Mouse (Mus musculus) lung, postnatal 10 days (tissue): ENCODE measurements at regions not wholly inside any gene's neighbourhood (a gene's known extent, or its start where the extent isn't known, plus 50 kb on each side); places are given as distances from the start of the nearest gene placed in this dataset.

Experiments
- DNase-seq: peaks from one replicate; pipeline ENCODE4 v3.0.0; 2021

DNA sequence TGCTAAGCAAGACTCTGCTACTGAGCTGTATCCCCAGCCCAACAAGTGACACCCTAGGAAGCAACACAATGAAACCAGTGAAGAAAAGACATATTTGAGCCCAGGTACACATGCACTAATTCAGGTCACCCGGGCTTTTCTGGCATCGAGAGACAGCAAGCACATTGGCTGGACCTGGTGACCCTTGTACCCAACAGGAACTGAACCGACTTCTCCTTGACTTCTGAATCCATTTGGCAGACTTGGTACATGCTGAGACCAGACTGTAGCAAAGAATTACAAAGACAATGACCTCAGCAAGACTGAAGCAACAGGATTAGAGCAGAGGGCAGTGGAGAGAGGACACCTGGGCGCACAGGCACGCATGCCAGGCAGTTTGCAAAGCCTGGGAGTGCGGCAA lies 79.1 kb downstream of the Sema4f start:
- no peak for DNase-seq

DNA sequence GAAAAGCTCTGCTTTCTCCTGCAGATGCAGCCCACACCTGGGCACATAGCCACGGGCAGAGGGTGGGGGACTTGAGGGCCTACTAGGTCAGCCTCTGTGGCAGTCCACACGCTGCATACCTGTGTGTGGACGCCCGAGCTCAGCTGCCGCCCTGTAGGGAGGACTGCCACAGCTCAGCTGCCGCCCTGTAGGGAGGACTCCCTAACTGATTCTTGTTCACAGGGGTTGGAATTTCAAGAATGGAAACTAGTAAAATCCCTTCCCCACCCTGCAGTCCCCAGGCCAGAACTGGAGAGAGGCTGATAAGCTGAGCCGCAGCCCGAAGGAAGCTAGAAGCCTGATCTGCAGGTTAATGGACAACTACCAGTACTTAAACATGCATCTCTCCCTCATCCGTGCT lies 82.0 kb upstream of the Hk2 start:
- no peak for DNase-seq

DNA sequence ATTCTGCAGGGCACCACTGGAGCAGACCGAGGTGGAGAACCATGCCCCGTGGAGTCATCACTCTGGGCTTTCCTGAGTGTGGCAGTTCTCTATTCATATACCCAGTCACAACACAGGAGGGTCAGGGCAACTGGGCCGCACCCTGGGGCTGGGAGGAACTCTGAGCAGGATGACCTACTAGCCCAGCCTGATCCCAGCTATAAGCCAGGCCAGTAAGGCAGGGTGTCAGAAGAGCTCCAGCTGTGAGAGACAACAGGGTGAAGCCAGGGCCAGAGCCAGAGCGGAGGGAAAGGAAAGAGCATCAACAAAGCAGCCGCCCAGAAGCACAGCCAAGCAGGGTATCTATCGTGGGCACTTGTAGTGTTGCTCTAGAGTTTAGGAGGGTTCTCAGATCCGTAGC lies 81.1 kb upstream of the Hk2 start:
- no peak for DNase-seq

DNA sequence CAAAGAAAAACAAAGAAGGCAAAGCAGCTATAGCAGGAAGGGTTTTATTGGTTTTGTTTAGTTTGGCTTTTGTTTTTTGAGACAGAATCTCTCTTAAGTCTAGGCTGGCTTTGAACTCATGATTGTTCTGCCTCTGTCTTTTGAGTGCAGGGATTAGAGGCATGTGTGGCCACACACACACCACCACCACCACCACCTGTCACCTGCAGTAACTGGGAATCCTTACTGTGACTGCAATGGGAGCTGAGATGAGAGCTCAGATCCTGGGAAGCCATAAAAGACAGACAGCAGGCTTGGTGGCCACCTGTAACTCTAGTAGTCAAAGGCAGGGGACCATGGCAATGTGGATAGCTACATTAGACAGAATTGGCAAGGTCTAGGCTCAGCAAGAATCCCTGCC lies 80.5 kb upstream of the Hk2 start:
- DNase-seq, result no peak

DNA sequence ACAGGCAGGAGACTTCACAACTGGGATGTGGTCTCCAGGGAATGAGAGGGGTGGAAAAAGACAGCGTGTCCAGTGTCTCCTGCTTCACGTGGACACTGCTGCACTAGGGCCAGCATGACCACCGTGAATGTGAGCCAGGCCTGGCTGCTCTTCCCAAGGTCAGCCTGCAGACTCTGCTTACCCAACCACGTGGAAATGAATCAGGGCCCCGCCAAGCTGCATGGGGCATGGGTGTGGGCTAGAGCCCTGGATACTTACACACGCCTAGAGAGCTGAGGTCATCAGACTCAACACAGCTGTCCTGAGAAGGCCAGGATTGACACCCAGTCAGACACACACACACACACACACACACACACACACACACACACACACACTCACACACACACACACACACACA lies 80.1 kb upstream of the Hk2 start:
- peak; percentile 31 for DNase-seq

DNA sequence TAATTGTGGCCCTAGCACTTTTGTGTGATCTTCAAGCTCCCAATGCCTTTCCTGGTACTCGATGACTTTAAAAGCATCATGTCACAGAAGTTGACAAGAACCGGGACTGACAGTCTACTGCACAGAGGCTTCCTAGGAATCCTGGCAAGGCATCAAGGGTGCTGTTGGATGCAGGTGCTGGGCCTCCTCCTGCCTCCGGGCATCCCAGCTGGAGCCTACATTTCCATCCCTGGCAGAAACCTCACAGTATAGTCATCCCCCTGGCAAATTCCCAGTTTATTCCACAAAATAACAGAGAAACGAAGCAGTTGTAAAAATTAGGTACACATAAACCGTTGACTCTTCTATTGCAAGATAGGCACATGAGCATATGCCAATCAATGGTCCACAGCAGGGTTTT lies 78.8 kb upstream of the Hk2 start:
- no peak for DNase-seq

DNA sequence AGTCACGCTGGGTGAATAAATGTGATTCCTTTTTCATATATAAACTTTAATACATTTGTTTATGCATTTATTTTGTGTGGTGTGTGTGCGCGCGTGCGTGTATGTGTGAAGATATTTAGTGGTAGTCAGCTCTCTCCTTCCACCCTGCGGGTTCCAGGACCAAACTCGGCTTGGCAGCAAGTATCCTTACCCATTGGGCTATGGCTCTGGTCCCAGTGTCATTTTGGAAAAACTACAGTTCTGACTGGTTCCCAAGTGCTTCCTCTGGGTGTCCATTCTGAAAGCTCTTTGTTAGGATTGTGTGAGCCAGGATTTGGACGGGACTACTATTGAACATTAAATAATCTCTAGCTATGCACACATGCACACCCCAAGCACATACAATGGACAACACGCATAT lies 76.3 kb upstream of the Hk2 start:
- no peak for DNase-seq

DNA sequence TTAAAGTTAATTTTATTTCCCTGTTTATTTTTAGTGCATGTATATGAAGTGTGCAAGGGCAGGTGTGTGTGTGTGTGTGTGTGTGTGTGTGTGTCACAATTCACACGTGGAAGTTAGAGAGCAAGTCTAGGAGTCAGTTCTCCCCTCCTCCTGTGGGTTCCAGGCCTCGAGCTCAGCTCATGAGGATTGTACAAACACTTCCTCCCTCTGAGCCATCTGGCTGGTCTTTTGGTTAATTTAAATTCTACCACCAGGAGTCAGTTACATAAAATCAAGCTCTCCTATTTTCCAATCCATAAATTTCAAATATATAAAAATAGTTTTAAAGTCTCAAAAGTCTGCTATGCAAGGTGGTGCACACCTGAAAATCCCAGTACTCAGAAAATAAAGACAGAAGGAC lies 73.3 kb upstream of the Hk2 start:
- no peak for DNase-seq

DNA sequence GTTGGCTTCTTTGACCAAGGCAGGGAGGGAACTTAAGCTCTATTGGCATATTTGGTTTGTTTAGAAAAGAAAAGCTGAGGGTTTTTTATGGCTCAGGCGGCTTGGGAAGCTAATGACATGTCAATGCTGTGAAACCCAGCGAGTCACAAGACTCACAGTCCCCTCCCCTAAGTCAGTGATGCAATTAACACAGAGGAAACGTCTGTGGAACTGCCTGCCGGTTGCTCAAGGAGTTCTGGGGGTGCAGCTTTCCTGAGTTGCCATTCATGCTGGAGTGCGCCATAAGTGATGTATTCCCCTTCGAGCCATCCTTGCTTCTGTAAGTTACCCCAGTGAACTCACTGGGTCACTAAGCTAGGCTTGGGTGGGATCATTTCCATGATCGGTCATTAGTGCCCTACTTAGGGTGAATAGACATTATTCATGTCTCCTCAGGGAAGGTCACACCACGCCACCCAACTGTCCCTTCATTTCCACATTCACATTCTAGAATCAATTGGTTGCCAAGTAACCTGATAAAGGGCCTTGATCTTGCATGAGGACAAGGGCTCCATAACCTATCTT lies 72.4 kb upstream of the Hk2 start:
- no peak for DNase-seq

DNA sequence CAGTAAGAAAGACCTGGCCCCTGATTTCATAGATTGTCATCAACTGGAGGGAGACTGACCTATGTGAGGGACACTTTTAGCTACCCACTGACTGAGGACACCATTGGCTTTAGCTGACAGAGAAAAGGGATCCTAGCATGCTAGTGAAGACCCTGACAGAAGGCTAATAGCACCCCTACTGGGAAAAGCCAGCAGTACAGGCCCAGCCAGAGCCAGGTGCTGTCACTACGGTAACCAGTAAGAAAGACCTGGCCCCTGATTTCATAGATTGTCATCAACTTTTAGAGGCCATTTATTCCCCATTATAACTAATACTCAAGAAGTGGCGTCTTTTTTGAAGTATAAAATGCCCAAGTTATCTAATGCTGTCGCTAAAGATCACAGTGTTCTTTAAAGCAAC lies 70.2 kb upstream of the Hk2 start:
- peak; percentile 17 for DNase-seq

DNA sequence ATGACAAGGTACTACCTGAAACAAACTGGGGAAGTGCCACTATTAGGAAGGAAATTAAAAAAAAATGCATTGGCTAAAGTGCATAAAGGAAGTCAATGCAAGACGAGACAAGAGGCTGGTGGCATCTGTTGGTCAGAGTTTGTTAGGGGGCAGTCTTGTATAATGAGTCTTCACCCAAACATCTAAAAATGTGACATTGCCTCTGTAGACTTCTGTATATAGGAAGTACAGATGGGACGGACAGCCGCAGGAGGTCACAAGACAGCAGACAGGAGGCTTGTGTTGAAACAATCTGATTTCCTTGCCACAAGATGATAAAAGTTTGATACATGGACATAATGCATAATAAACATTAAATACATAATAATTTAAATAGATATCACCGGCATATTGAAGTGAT lies 69.6 kb upstream of the Hk2 start:
- DNase-seq, result no peak

DNA sequence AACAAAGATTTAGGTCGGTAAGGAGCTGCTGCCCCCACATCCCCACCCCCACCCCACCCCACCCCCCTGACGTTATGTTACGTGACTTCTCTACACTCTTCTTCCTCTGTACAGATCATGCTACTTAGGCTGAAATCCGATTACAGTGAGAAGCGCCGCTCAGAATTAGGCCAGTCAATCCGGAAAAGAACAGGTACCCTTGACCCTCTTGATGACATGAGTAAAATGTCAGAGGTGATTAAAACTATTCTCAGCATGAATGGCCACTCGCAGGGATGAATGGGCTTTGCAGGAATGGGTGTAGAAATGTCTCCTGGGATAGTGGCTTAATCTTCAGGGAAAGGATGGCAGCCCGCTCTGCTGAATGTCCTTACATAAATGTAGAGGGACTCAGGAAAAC lies 63.0 kb upstream of the Hk2 start:
- no peak for DNase-seq

DNA sequence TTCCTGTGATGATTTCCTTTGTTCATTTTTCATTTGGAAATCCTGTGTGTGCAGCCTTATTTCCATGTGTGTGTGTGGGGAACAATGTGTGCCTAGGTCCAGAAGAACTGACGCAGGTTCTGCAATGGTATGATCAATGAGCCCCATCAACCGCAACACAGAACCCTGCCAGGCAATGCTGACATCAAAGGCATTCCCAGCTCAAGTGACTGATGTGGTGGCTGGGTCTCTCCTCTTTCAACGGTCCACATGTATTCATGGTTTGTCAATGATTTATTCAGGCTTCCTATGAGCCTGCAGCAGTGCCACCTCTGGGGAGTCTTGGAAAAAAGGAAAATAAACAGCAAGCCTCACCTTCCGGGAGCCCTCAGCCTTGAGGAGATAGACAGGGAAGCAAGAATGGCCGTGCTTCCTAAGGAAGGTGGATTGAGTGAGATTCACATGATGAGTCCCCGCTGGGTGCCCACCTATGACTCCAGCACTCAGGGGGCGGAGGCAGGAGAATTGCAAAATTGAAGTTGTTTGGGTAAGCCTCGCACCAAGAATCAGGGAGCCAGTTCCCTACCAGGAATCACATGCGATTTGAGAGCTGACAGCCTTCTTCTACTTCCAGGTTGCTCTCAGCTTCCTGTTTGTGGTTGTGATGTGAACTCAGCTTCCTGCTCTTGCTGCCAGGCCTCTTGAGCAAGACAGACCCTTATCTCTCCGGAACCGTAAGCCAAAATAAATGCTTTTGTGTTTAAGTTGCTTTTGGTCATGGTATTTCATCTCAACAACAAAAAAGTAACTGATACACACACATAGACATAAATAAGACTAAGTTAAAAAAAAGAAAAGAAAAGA lies 61.2 kb upstream of the Hk2 start:
- DNase-seq, result no peak

DNA sequence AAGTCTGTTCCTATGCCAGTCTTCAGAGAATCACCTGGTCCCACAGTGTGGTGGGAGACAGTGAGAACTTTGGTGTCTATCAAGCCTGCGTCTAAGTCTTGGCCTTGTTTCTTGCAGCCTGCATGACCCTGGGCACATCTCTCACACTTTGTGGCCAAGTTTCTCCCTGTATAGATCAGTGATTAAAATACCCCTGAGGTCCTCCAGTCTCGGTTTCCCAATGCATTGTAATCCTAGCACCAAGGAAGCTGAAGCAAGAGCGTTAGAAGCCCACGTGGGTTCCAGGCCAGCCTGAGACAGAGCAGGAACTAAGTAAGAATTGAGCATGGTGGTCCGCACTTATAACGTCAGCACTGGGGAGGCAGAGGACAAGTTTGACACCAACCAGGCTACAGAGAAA lies 59.6 kb upstream of the Hk2 start:
- no peak for DNase-seq

DNA sequence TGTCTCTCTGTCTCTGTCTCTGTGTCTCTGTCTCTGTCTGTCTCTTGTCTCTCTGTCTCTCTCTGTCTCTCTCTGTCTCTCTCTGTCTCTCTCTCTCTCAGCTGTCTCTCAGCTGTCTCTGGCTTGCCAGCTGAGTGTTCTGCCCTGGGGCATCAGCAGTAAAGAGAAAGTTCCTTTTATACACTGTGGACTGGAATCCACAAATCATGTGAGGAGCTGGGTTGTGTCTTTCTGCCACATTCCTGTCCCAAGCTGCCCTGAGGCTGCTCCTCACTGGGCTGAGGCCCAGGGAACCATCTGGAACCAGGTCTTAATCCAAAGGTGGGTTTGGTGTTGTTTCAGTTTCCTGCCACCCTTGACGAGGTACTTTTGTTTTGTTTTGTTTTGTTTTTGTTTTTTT lies 57.0 kb upstream of the Hk2 start:
- no peak for DNase-seq

DNA sequence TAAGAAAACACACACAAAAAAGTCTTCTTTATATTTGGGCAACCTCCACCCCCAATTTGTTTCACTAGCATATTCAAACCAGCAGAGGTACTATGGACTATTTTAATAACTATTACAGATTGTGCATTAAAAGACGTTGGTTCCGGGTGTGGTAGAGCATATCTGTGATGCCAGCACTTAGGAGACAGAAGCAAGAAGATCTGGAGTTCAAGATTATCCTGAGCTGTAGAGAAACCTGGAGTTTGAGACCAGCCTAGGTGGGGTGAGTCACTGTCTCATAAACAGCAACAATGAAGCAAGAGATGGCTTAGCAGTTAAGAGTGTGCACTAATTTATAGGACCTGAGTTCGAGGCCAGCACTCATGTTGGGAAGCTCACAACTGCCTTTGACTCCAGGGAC lies 50.4 kb upstream of the Hk2 start:
- no peak for DNase-seq

DNA sequence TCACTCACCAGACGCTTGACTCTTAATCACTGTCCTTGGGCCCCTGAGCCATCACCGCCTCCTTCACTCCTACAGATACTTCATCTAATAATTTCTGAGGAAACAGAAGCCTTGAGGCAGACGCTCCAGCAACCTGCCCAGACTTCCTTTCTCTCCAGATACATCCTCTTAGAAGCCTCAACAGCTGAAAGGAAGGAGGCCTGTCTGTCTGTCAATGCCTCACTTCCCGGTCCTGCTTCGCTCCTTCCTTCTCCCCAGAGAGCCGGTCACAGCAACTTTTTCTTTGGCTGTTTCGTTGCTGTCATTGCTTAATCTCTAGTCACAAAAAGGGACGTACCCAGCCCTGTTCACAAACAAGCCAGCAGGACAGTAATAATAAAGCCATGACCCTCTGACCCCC lies 50.0 kb upstream of the Hk2 start:
- DNase-seq, result no peak
